Mouse (Mus musculus) megakaryocyte, embryonic 14.5 days (primary cell): ENCODE measurements around the gene Artn. TPM values are rescaled to one million over a fixed set of nuclear protein-coding genes. Genes with fewer than 3 reads are reported as not detected.

Experiments
- H3K27me3 ChIP-seq: replicated peaks from 2 replicates; pipeline ENCODE3; 2012; ENCODE audit warnings: inconsistent platforms
- H3K36me3 ChIP-seq: replicated peaks from 2 replicates; pipeline ENCODE3; 2012; ENCODE audit warnings: low read length, inconsistent platforms, mixed read lengths
- H3K4me1 ChIP-seq: 2 replicates; pipeline ENCODE4 v1.6.1; 2012; ENCODE audit warnings: inconsistent platforms
- H3K4me3 ChIP-seq: replicated peaks from 2 replicates; pipeline ENCODE3; 2012; ENCODE audit warnings: moderate library complexity, mild to moderate bottlenecking, inconsistent platforms
- H3K9me3 ChIP-seq: 2 replicates; pipeline ENCODE4 v1.6.1; 2012; ENCODE audit warnings: inconsistent platforms
- FLI1 ChIP-seq: IDR thresholded peaks from 2 replicates; pipeline ENCODE4 v1.6.1; 2012; ENCODE audit warnings: low read length, inconsistent platforms, mixed read lengths
- GATA1 ChIP-seq: IDR thresholded peaks from 3 replicates; pipeline ENCODE4 v1.6.1; 2012; ENCODE audit warnings: mixed read lengths, low read length, inconsistent platforms, borderline replicate concordance
- polyA plus RNA-seq: library from polyadenylated mRNA; stranded (reverse); fragments of >175 nt; gene quantifications from 2 replicates; pipeline ENCODE4 v1.2.3, GENCODE M21; 2012; ENCODE audit warnings: low replicate concordance; ENCODE audit not compliant: insufficient read depth

Gene Artn
- polyA plus RNA-seq, 1 experiment = 0.74 TPM

DNA sequence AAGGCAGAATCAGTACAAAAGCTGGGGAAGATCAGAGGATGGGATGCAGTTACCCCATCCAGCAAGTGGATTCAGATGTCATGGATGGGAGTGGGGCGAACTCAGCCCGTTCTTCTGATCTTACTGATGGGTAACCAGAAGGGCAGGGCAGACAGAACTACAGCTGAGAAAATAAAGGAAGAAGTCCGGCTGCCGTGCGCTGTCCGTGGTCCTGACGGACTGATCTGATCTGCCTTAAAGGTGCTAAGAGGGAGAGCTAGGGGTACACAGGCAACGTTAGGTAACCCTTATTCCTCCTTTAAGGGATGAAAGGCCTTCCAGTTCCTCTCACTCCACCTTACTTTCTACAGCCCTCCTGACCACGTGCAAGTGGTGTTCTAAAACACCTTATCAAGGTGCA lies 36.2 kb downstream of the Artn start:
- TF ChIP-seq GATA1 = no peak
- TF ChIP-seq FLI1 = no peak
- Histone ChIP-seq H3K27me3 (no peaks in the 10 kb centered on the region), H3K9me3 (no peaks in the 10 kb centered on the region), H3K4me3 (no peak overlapping the region), H3K36me3 (peaks cover 71% of the 10 kb centered on the region), H3K4me1 (peaks cover 26% of the 10 kb centered on the region)

DNA sequence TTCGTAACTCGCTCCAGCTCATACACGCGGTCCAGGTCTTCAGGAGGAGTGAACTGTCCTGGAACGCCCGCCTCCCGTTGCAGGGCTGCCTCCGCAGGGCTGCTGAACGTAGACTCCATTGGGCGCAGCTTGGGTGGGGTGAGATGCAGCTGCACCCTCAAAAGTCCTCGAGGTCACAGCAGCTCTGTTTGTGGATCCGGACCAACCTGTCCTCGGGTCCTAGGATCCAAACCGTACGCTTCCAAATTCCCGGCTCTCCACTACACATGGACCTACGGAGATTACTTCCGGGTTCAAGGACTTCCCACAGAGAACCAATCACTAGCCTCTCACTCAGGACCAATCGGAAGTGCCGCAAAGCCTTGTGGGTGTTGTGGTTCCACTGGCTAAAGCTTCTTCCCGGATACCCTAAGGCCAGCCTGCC lies 37.8 kb downstream of the Artn start, which contains the start of gene Dph2:
Gene Dph2, minus strand, starts transcription at position 295 of the 424 bp plus-strand sequence.
- Histone ChIP-seq H3K36me3 (peaks cover 55% of the 10 kb centered on the region), H3K27me3 (no peaks in the 10 kb centered on the region)

DNA sequence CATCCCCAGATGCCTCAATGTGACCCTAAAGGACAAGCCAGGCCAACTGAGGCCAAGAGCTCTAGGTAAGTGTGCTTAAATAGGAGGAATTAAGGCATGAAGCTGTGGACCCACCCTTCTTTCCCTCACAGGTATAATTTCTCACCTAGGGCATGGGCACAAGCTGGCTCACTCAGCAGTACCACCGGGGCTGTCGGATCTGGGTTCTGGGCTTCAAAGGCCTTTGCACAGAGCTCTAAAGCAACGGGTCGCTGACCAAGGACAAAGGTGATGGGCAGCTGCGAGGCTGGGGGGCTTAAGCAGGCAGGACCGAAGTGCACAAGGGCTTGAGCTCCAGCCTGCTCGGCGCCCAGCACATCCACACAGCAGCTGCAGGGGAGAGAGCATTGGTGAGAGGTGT lies 38.8 kb downstream of the Artn start:
- peaks cover 39% of the 10 kb centered on the region for H3K4me1 ChIP-seq
- H3K27me3 ChIP-seq = no peaks in the 10 kb centered on the region
- peaks cover 50% of the 10 kb centered on the region for H3K36me3 ChIP-seq

More for the DNA sequence above, 37.8 kb downstream of the Artn start, which contains the start of gene Dph2:
- Histone ChIP-seq H3K9me3 (no peaks in the 10 kb centered on the region), H3K4me1 (peaks cover 31% of the 10 kb centered on the region), H3K4me3 (peak within 1 kb of the TSS; percentile 99)
- TF ChIP-seq FLI1 = no peak

DNA sequence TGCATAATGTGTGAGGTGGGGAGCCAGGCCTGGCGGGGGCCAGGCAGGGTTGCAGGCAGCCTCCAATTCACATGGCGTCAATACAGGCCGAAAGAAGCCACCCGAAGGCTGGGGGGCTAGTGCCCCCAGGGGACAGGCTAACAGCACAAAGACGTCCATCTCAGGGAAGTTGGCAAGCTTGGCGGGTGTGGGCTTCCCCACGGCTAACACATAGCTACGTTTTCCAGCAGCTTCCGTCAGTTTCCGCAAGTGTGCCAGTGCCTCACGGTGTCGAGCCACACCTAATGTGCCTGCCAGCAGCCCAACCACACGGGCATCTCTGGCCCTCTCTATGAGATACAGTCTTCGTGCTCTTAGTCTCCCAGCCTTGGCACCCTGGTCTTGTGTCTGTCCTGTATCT lies 39.5 kb downstream of the Artn start:
- no peak overlapping the region for H3K4me3 ChIP-seq
- peaks cover 46% of the 10 kb centered on the region for H3K4me1 ChIP-seq
- peaks cover 50% of the 10 kb centered on the region for H3K36me3 ChIP-seq

More for the DNA sequence above, 38.8 kb downstream of the Artn start:
- no peak for TF ChIP-seq GATA1
- H3K4me3 ChIP-seq = peak overlapping the region; percentile 99
- H3K9me3 ChIP-seq = no peaks in the 10 kb centered on the region

DNA sequence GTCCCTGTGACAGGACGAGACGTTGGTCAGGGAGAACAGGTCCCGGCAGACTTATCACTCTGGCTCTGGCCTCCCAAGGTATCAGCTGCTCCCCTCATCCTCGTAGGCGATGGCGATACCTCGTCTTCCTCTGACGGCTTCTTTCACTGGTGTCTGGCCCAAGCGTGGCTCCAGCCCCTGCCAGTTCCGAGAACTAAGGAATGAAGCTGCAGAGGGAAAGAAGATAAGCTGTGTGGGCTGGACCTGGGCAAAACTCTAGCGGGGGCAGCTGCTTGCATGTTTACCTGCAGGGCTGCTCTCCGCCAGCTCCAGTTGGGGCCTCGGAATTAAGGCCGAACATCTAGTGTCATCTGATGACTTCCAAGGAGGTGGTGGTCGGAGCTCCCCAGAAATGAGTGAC lies 40.1 kb downstream of the Artn start:
- H3K4me1 ChIP-seq = peaks cover 48% of the 10 kb centered on the region
- peaks cover 1% of the 10 kb centered on the region for H3K27me3 ChIP-seq
- no peak overlapping the region for H3K4me3 ChIP-seq
- no peaks in the 10 kb centered on the region for H3K9me3 ChIP-seq
- peaks cover 50% of the 10 kb centered on the region for H3K36me3 ChIP-seq
- TF ChIP-seq GATA1 (no peak), FLI1 (no peak)

More for the DNA sequence above, 39.5 kb downstream of the Artn start:
- Histone ChIP-seq H3K27me3 (no peaks in the 10 kb centered on the region), H3K9me3 (no peaks in the 10 kb centered on the region)
- TF ChIP-seq FLI1 (no peak), GATA1 (no peak)

DNA sequence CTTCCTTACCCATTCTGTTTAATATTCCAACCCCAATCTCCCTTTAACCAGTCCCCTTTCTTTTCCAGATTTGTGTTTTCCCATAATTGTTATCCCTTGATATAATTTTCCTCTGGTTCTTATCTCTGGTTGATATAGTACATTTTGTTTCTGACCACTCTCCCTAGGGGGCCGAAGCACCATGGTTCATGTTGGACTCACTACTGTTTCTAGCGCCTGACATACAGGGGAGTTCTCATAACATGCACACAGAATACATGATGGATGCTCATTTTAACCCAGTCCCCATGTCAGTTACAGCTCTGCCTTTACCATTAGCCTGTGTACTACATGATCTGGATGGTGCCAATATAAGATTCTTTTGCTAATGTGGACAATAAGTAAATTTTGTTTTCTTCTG lies 41.6 kb downstream of the Artn start:
- Histone ChIP-seq H3K27me3 (peaks cover 16% of the 10 kb centered on the region), H3K4me3 (peak overlapping the region; percentile 96), H3K4me1 (peaks cover 60% of the 10 kb centered on the region), H3K9me3 (no peaks in the 10 kb centered on the region), H3K36me3 (peaks cover 48% of the 10 kb centered on the region)
- TF ChIP-seq GATA1 (no peak), FLI1 (no peak)

DNA sequence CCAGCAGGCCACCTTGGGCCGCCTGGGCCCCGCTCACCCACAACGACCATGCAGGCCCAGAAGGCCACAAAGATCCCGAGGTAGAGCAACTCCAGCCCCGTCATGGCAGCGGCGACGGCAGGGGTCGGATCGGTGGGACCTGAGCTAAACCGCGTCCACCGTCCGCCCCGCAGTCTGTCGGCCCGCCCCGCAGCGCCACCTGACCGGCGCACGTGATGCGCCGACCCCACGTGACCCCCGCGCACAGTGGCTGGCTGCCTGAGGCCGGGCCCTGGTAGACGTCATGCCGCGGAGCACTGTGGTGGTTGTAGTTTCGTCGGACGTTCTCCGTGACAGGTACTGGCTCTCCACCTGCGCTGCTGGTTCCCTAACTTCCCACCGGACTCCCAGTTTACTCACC lies 42.4 kb downstream of the Artn start, which contains the start of gene Atp6v0b:
Gene Atp6v0b, minus strand, starts transcription at position 201 of the 400 bp plus-strand sequence.
- peaks cover 48% of the 10 kb centered on the region for H3K36me3 ChIP-seq

DNA sequence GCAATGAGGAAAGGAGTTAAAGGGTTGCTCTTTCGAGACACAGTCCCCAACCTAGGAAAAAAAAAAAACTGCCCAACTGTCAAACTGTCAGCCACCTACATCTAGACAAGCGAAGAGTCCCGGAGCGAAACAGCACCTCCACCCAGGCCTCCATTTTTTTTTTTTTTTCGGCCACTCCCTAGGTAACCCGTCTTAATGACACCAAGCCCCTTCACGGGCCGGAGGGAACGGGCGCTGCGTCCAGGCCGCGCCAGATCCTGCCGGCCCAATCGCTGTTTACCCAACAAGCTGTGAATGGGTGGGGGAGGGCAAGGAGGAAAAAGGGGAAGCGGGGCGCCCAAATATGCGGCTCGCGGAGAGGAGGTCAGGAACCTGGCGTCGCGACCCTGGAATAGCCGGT lies 42.9 kb downstream of the Artn start:
- peaks cover 28% of the 10 kb centered on the region for H3K27me3 ChIP-seq
- peak overlapping the region; percentile 96 for H3K4me3 ChIP-seq
- H3K36me3 ChIP-seq = peaks cover 48% of the 10 kb centered on the region
- H3K4me1 ChIP-seq = peaks cover 53% of the 10 kb centered on the region
- no peak for TF ChIP-seq GATA1
- no peak for TF ChIP-seq FLI1
- H3K9me3 ChIP-seq = no peaks in the 10 kb centered on the region

More for the DNA sequence above, 42.4 kb downstream of the Artn start, which contains the start of gene Atp6v0b:
- H3K9me3 ChIP-seq = no peaks in the 10 kb centered on the region
- peak within 1 kb of the TSS; percentile 96 for H3K4me3 ChIP-seq
- TF ChIP-seq GATA1 (no peak), FLI1 (no peak)
- H3K4me1 ChIP-seq = peaks cover 55% of the 10 kb centered on the region
- H3K27me3 ChIP-seq = peaks cover 24% of the 10 kb centered on the region

DNA sequence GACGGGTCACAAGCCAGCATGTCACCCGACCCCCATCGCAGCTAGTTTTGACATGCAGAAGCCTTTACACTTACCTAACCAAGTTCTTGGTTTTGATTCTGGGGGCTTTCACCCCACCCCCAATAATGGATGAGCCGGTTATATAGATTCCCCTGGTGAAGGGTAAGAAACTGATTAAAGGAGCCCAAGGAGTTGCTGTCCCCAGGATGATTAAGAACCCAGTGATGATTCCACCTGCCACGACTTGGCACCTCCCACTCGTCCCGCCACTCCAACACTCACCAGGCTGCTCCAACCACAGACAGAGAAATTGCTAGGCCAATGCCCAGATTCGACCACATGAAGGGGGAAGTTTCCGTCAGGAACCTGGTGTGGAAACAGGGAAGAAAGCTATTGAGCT lies 43.6 kb downstream of the Artn start:
- Histone ChIP-seq H3K4me3 (peak overlapping the region; percentile 96), H3K36me3 (peaks cover 48% of the 10 kb centered on the region), H3K27me3 (peaks cover 35% of the 10 kb centered on the region), H3K4me1 (peaks cover 49% of the 10 kb centered on the region), H3K9me3 (no peaks in the 10 kb centered on the region)
- TF ChIP-seq FLI1 = no peak
- no peak for TF ChIP-seq GATA1

DNA sequence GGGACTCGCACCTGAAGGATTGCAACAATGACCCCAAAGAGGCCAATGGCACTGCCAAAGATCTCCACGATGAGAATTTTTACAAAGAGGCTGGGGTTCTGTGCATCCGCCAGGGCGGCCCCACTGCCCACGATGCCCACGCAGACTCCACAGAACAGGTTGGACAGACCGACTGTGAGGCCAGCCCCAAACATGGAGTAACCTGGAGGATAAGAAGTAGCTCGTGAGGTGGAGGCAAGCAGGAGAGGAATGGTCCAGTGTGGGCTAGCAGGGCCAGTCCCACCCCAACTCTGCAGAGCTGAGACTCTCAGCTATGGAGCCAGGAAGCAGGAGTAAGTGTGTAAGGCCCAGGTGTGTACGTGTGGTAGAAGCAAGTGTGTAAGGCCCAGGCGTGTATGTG lies 44.5 kb downstream of the Artn start:
- Histone ChIP-seq H3K36me3 (peaks cover 44% of the 10 kb centered on the region), H3K4me3 (peak overlapping the region; percentile 59)

More for the DNA sequence above, 44.5 kb downstream of the Artn start:
- TF ChIP-seq GATA1 = no peak
- TF ChIP-seq FLI1 = no peak
- Histone ChIP-seq H3K9me3 (no peaks in the 10 kb centered on the region), H3K4me1 (peaks cover 40% of the 10 kb centered on the region), H3K27me3 (peaks cover 44% of the 10 kb centered on the region)
